Mouse (Mus musculus) urinary bladder, postnatal 4 days (tissue): ENCODE measurements around the gene Btbd11.
A peak's percentile ranks its signal among the peaks of the same experiment; 100 is the strongest.

Source experiments
- DNase-seq, 2 experiments: peaks; one replicate each; pipeline ENCODE4 v3.0.0; 2021 to 2022; ENCODE audit warnings: low spot score in 2 of 2

Btbd11 gene

GRCm38 (mm10) chr10:85591296-85591695, 204.7 kb downstream of the Btbd11 start:
- DNase-seq = no peak

- DNase-seq = no peak
Measured at GRCm38 (mm10) chr10:85591986-85592385, 205.4 kb downstream of the Btbd11 start.

GRCm38 (mm10) chr10:85596301-85596700, 209.7 kb downstream of the Btbd11 start:
- DNase-seq = no peak

- DNase-seq = no peak
Measured at GRCm38 (mm10) chr10:85598093-85598599, 211.5 kb downstream of the Btbd11 start.

GRCm38 (mm10) chr10:85598603-85599542, 212.3 kb downstream of the Btbd11 start:
- no peak for DNase-seq

GRCm38 (mm10) chr10:85602546-85602945, 215.9 kb downstream of the Btbd11 start:
- no peak for DNase-seq

- no peak for DNase-seq
Measured at GRCm38 (mm10) chr10:85604556-85604955, 217.9 kb downstream of the Btbd11 start.

- DNase-seq = no peak
Measured at GRCm38 (mm10) chr10:85608550-85609278, 222.1 kb downstream of the Btbd11 start.

GRCm38 (mm10) chr10:85617080-85617479, 230.5 kb downstream of the Btbd11 start:
- no peak for DNase-seq

GRCm38 (mm10) chr10:85617501-85618417, 231.1 kb downstream of the Btbd11 start:
- DNase-seq = no peak

GRCm38 (mm10) chr10:85621067-85621466, 234.5 kb downstream of the Btbd11 start:
- no peak for DNase-seq

GRCm38 (mm10) chr10:85624504-85625169, 238.0 kb downstream of the Btbd11 start:
- DNase-seq = peak in 1 of 2 experiments; percentile 24

GRCm38 (mm10) chr10:85625170-85625686, 238.6 kb downstream of the Btbd11 start:
- no peak for DNase-seq

- DNase-seq = no peak
Measured at GRCm38 (mm10) chr10:85632030-85632429, 245.4 kb downstream of the Btbd11 start.

GRCm38 (mm10) chr10:85633577-85633976, 247.0 kb downstream of the Btbd11 start:
- DNase-seq = no peak

GRCm38 (mm10) chr10:85637580-85637979, 251.0 kb downstream of the Btbd11 start:
- no peak for DNase-seq

- no peak for DNase-seq
Measured at GRCm38 (mm10) chr10:85638141-85638540, 251.5 kb downstream of the Btbd11 start.

- no peak for DNase-seq
Measured at GRCm38 (mm10) chr10:85639581-85639980, 253.0 kb downstream of the Btbd11 start.

GRCm38 (mm10) chr10:85640408-85640807, 253.8 kb downstream of the Btbd11 start:
- DNase-seq = no peak

GRCm38 (mm10) chr10:85645346-85645745, 258.7 kb downstream of the Btbd11 start:
- DNase-seq = no peak

GRCm38 (mm10) chr10:85651706-85652105, 265.1 kb downstream of the Btbd11 start:
- DNase-seq = no peak
